14 mouse cellular contexts compared by ENCODE assay signal in the genomic region with DNA sequence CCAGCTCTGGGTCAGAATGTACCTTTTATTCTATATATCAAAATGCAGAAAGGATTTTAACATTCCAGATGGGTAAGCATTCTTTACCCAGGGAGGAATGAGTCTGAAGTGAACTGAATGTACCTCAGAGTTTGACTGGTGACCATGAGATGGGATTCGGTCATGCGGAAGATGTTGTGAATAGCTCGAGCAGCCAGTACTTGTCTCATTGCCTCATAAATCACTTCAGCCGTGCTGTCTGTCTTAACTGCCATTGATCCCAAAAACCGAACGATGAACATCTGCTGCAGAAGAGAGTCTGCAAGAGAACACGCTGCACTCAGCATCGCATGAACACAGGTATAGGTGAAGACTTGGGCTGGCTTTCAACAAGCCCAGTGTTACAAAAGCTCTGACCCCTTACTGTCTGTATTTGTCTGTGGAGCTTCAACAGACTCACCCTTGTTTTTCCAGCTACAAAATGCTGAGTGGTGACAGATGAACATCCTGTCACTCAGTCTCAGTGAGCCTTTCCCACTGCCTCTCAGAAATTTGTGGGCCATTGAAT. TPM values are rescaled to one million over a fixed set of nuclear protein-coding genes. Genes with fewer than 3 reads are reported as not detected.
DNase-seq lines count a peak whose midpoint lies in the region; ATAC-seq lines count a peak whose summit lies in the region.
"Had no signal": no experiment of that assay in that cellular context is flagged by ENCODE, and none has a peak within 500 bp of the region (broad histone marks: within the 10 kb centered on the region; RNA-seq: fewer than 3 reads in every experiment).

No protein-coding gene starts in this region.

- H3K27ac ChIP-seq in forebrain, embryonic 12.5 days, result 0 out of 2 replicates have a peak overlapping the region, but pooled peaks have one; percentile 6
- no peak overlapping the region for H3K27ac ChIP-seq in forebrain, embryonic 14.5 days (ENCODE audit: low read depth, low read length)
- H3K27ac ChIP-seq in hindbrain, embryonic 16.5 days (ENCODE audit: low read depth, low read length), result no peak overlapping the region
- H3K27ac ChIP-seq: limb, embryonic 15.5 days; midbrain, embryonic 15.5 days; stomach, postnatal 0 days had no signal

- no peaks in the 10 kb centered on the region for H3K27me3 ChIP-seq in forebrain, embryonic 12.5 days
- no peaks in the 10 kb centered on the region for H3K27me3 ChIP-seq in forebrain, embryonic 14.5 days (replicated peaks; ENCODE audit: control insufficient read depth, insufficient read depth, low read length)
- no peaks in the 10 kb centered on the region for H3K27me3 ChIP-seq in hindbrain, embryonic 16.5 days (replicated peaks; ENCODE audit: control insufficient read depth, insufficient read depth, low read length)
- H3K27me3 ChIP-seq: limb, embryonic 15.5 days; midbrain, embryonic 15.5 days had no signal

- peaks cover 62% of the 10 kb centered on the region for H3K36me3 ChIP-seq in forebrain, embryonic 12.5 days (replicated peaks)
- peaks cover 68% of the 10 kb centered on the region for H3K36me3 ChIP-seq in forebrain, embryonic 14.5 days (ENCODE audit: control insufficient read depth, insufficient read depth, low read length)
- peaks cover 9% of the 10 kb centered on the region for H3K36me3 ChIP-seq in hindbrain, embryonic 16.5 days (ENCODE audit: control insufficient read depth, insufficient read depth, low read length)

- WGBS in forebrain, embryonic 12.5 days, result 49% methylated on average over 8 of the region's 8 CpGs
- 47% methylated on average over 8 of the region's 8 CpGs for WGBS in forebrain, embryonic 14.5 days
- WGBS in hindbrain, embryonic 16.5 days, result 46% methylated on average over 8 of the region's 8 CpGs

- H3K4me2 ChIP-seq in forebrain, embryonic 12.5 days, result no peak overlapping the region
- no peak overlapping the region for H3K4me2 ChIP-seq in forebrain, embryonic 14.5 days (ENCODE audit: low read length)
- H3K4me2 ChIP-seq in hindbrain, embryonic 16.5 days (ENCODE audit: low read length), result no peak overlapping the region
- H3K4me2 ChIP-seq: limb, embryonic 15.5 days; midbrain, embryonic 15.5 days had no signal

- H3K9me3 ChIP-seq in forebrain, embryonic 12.5 days, result no peaks in the 10 kb centered on the region
- no peaks in the 10 kb centered on the region for H3K9me3 ChIP-seq in forebrain, embryonic 14.5 days (replicated peaks; ENCODE audit: control insufficient read depth, low read length)
- H3K9me3 ChIP-seq in hindbrain, embryonic 16.5 days (ENCODE audit: control insufficient read depth, low read length), result no peaks in the 10 kb centered on the region
- H3K9me3 ChIP-seq: limb, embryonic 15.5 days; midbrain, embryonic 15.5 days had no signal

- H3K4me1 ChIP-seq in forebrain, embryonic 12.5 days, result peaks cover 3% of the 10 kb centered on the region; the same call in 1 of the 2 replicates
- no peaks in the 10 kb centered on the region for H3K4me1 ChIP-seq in forebrain, embryonic 14.5 days (ENCODE audit: control insufficient read depth, insufficient read depth, low read length)
- no peaks in the 10 kb centered on the region for H3K4me1 ChIP-seq in hindbrain, embryonic 16.5 days (ENCODE audit: control insufficient read depth, insufficient read depth, low read depth, low read length)
- H3K4me1 ChIP-seq: limb, embryonic 15.5 days; midbrain, embryonic 15.5 days had no signal

- H3K9ac ChIP-seq in forebrain, embryonic 12.5 days, result no peak overlapping the region
- no peak overlapping the region for H3K9ac ChIP-seq in forebrain, embryonic 14.5 days (ENCODE audit: low read length)
- H3K9ac ChIP-seq in hindbrain, embryonic 16.5 days (ENCODE audit: low read depth, low read length), result no peak overlapping the region
- H3K9ac ChIP-seq: limb, embryonic 15.5 days; midbrain, embryonic 15.5 days had no signal

- ATAC-seq in forebrain, embryonic 12.5 days (ENCODE audit: low FRiP score), result 0 out of 2 replicates have a peak, but pooled peaks have one; percentile 46
- no peak for ATAC-seq in forebrain, embryonic 14.5 days
- ATAC-seq in hindbrain, embryonic 16.5 days, result peak; percentile 41; the same call in 1 of the 2 replicates
- ATAC-seq in monocyte, adult 5-6 weeks (replicated peaks; ENCODE audit: insufficient number of reproducible peaks, low FRiP score, low TSS enrichment, poor library complexity, severe bottlenecking), result no peak
- ATAC-seq: intestine, embryonic 16.5 days; midbrain, embryonic 15.5 days had no signal

- H3K4me3 ChIP-seq in forebrain, embryonic 12.5 days (replicated peaks), result no peak overlapping the region
- no peak overlapping the region for H3K4me3 ChIP-seq in forebrain, embryonic 14.5 days (ENCODE audit: low read depth, low read length)
- no peak overlapping the region for H3K4me3 ChIP-seq in hindbrain, embryonic 16.5 days (ENCODE audit: low read length)
- H3K4me3 ChIP-seq: limb, embryonic 15.5 days; midbrain, embryonic 15.5 days had no signal

- DNase-seq in forebrain, embryonic 14.5 days (ENCODE audit: low spot score), result no peak
- DNase-seq in Muller cell, postnatal 12 days (ENCODE audit: inconsistent ontology term), result peak; percentile 77
- peak; percentile 46 for DNase-seq in embryo, embryonic 11 days
- no peak for DNase-seq in adrenal gland, postnatal 25 days
- no peak for DNase-seq in thymus, postnatal 4 days
- DNase-seq: kidney, postnatal 25 days; lung, adult 2 months had no signal

RNA-seq across cellular contexts. Expression of a gene that starts 42.8 kb away (rescaled TPM):
- polyA plus RNA-seq in forebrain, embryonic 12.5 days (2016; fragmentation: Nextera tagmentation; extraction: Ambion mirVana), result 41.4 and 47.6 TPM in 2 replicates
- 20.2 and 23.2 TPM in 2 replicates for polyA plus RNA-seq in forebrain, embryonic 14.5 days (2014; fragmentation: Nextera tagmentation; extraction: Ambion mirVana)
- 54.6 and 59.0 TPM in 2 replicates for polyA plus RNA-seq in hindbrain, embryonic 16.5 days (2015; fragmentation: Nextera tagmentation; extraction: Ambion mirVana)
- total RNA-seq in adrenal gland, postnatal 25 days (2021), result 181 and 261 TPM in 2 replicates
- 67.6 to 78.1 TPM (median 77.7 TPM) in 3 replicates for total RNA-seq in monocyte, adult 5-6 weeks (2017)

Comparison
In these comparisons a context has a peak if more than half of its experiments do, and no peak if none do; other contexts are left out.
1. ATAC-seq: peak in forebrain, embryonic 12.5 days (single experiment) and hindbrain, embryonic 16.5 days (single experiment); none in forebrain, embryonic 14.5 days (single experiment) and monocyte, adult 5-6 weeks (single experiment).
2. DNase-seq: peak in Muller cell, postnatal 12 days (single experiment) and embryo, embryonic 11 days (single experiment); none in forebrain, embryonic 14.5 days (single experiment), adrenal gland, postnatal 25 days (single experiment) and thymus, postnatal 4 days (single experiment).